Mouse (Mus musculus): ENCODE measurements around the gene Sf1. TPM values are rescaled to one million over a fixed set of nuclear protein-coding genes. Genes with fewer than 3 reads are reported as not detected.

The Sf1 gene
- total and polyA plus RNA-seq, 2 experiments from 2014 or later = 70.5 to 95.5 TPM

GRCm38 (mm10) chr19:6375423-6376254, 12.1 kb downstream of the Sf1 start:
- Histone ChIP-seq H3K9me3 (ENCODE audit: low read length) (no peaks in the 10 kb centered on the region), H3K27ac (ENCODE audit: low read depth, low read length) (no peak overlapping the region), H3K4me2 (ENCODE audit: low read depth, low read length, poor library complexity, severe bottlenecking) (no peak overlapping the region), H3K36me3 (ENCODE audit: insufficient read depth, low read length) (peaks cover 68% of the 10 kb centered on the region), H3K4me3 (ENCODE audit: low read depth, low read length) (no peak overlapping the region), H3K4me1 (ENCODE audit: insufficient read depth, low read length) (no peaks in the 10 kb centered on the region), H3K9ac (replicated peaks; ENCODE audit: low read length, poor library complexity, severe bottlenecking) (no peak overlapping the region), H3K27me3 (ENCODE audit: insufficient read depth, low read length) (no peaks in the 10 kb centered on the region)
- no peak for TF ChIP-seq CTCF (IDR thresholded peaks at IDR 0.05)
- WGBS = 89% methylated on average over 33 of the region's 42 CpGs
- no peak; the same call in 1 of the 2 replicates for ATAC-seq (ENCODE audit: low FRiP score)
- no peak for DNase-seq (ENCODE audit: low spot score)

DNA sequence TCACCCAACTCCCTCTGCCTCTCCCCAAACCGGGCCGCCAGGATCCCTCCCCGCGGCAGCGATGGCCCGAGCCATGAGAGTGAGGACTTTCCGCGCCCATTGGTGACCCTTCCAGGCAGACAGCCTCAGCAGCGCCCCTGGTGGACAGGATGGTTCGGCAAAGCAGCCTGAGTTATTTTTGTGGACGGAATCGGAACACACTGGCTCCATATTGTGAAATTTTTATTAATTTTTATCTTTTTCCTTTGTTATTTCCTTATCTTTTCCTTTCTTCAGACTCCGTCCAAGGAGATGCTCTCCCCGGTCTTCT, 12.7 kb downstream of the Sf1 start:
- ATAC-seq (ENCODE audit: low FRiP score) = no peak
- H3K36me3 ChIP-seq (ENCODE audit: insufficient read depth, low read length) = peaks cover 67% of the 10 kb centered on the region
- H3K4me2 ChIP-seq (ENCODE audit: low read depth, low read length, poor library complexity, severe bottlenecking) = no peak overlapping the region
- H3K9ac ChIP-seq (replicated peaks; ENCODE audit: low read length, poor library complexity, severe bottlenecking) = no peak overlapping the region
- peak; percentile 50 for DNase-seq (ENCODE audit: low spot score)
- WGBS = 77% methylated on average over 14 of the region's 14 CpGs
- H3K4me3 ChIP-seq (ENCODE audit: low read depth, low read length) = no peak overlapping the region
- H3K9me3 ChIP-seq (ENCODE audit: low read length) = no peaks in the 10 kb centered on the region
- no peak overlapping the region for H3K27ac ChIP-seq (ENCODE audit: low read depth, low read length)
- H3K4me1 ChIP-seq (ENCODE audit: insufficient read depth, low read length) = no peaks in the 10 kb centered on the region
- H3K27me3 ChIP-seq (ENCODE audit: insufficient read depth, low read length) = no peaks in the 10 kb centered on the region
- peak; percentile 78 for TF ChIP-seq CTCF (IDR thresholded peaks at IDR 0.05)

GRCm38 (mm10) chr19:6376643-6377042, 13.2 kb downstream of the Sf1 start:
- Histone ChIP-seq H3K27me3 (ENCODE audit: insufficient read depth, low read length) (no peaks in the 10 kb centered on the region), H3K4me2 (ENCODE audit: low read depth, low read length, poor library complexity, severe bottlenecking) (no peak overlapping the region), H3K9me3 (ENCODE audit: low read length) (no peaks in the 10 kb centered on the region), H3K9ac (replicated peaks; ENCODE audit: low read length, poor library complexity, severe bottlenecking) (no peak overlapping the region), H3K27ac (ENCODE audit: low read depth, low read length) (no peak overlapping the region), H3K36me3 (ENCODE audit: insufficient read depth, low read length) (peaks cover 63% of the 10 kb centered on the region), H3K4me1 (ENCODE audit: insufficient read depth, low read length) (no peaks in the 10 kb centered on the region), H3K4me3 (ENCODE audit: low read depth, low read length) (no peak overlapping the region)
- ATAC-seq (ENCODE audit: low FRiP score) (no peak), DNase-seq (ENCODE audit: low spot score) (no peak)
- no peak for TF ChIP-seq CTCF (IDR thresholded peaks at IDR 0.05)
- 74% methylated on average over 2 of the region's 2 CpGs for WGBS

- DNase-seq (ENCODE audit: low spot score) = no peak
- no peaks in the 10 kb centered on the region for H3K9me3 ChIP-seq (ENCODE audit: low read length)
- no peak overlapping the region for H3K4me3 ChIP-seq (ENCODE audit: low read depth, low read length)
- ATAC-seq (ENCODE audit: low FRiP score) = no peak
- whole genome bisulfite sequencing = 57% methylated on average over 11 of the region's 11 CpGs
- no peak for TF ChIP-seq CTCF (IDR thresholded peaks at IDR 0.05)
- no peaks in the 10 kb centered on the region for H3K4me1 ChIP-seq (ENCODE audit: insufficient read depth, low read length)
- H3K4me2 ChIP-seq (ENCODE audit: low read depth, low read length, poor library complexity, severe bottlenecking) = no peak overlapping the region
- H3K27ac ChIP-seq (ENCODE audit: low read depth, low read length) = no peak overlapping the region
- no peak overlapping the region for H3K9ac ChIP-seq (replicated peaks; ENCODE audit: low read length, poor library complexity, severe bottlenecking)
- H3K36me3 ChIP-seq (ENCODE audit: insufficient read depth, low read length) = peaks cover 55% of the 10 kb centered on the region
- H3K27me3 ChIP-seq (ENCODE audit: insufficient read depth, low read length) = no peaks in the 10 kb centered on the region
These were observed 14.0 kb downstream of the Sf1 start for GRCm38 (mm10) chr19:6377327-6378040.

GRCm38 (mm10) chr19:6380411-6381166, 17.1 kb downstream of the Sf1 start:
- Histone ChIP-seq H3K4me2 (ENCODE audit: low read depth, low read length, poor library complexity, severe bottlenecking) (no peak overlapping the region), H3K4me1 (ENCODE audit: insufficient read depth, low read length) (no peaks in the 10 kb centered on the region), H3K27ac (ENCODE audit: low read depth, low read length) (no peak overlapping the region), H3K9me3 (ENCODE audit: low read length) (no peaks in the 10 kb centered on the region), H3K36me3 (ENCODE audit: insufficient read depth, low read length) (peaks cover 27% of the 10 kb centered on the region), H3K9ac (replicated peaks; ENCODE audit: low read length, poor library complexity, severe bottlenecking) (no peak overlapping the region), H3K4me3 (ENCODE audit: low read depth, low read length) (no peak overlapping the region), H3K27me3 (ENCODE audit: insufficient read depth, low read length) (no peaks in the 10 kb centered on the region)
- ATAC-seq (ENCODE audit: low FRiP score) (no peak), DNase-seq (ENCODE audit: low spot score) (no peak)
- no peak for TF ChIP-seq CTCF (IDR thresholded peaks at IDR 0.05)
- WGBS = 94% methylated on average over 9 of the region's 9 CpGs

Measured in midbrain, postnatal 0 days (tissue).